Mouse (Mus musculus) thymus, adult 2 months (tissue): Measurements from ENCODE around the gene Chrna9.

Source experiments
- CTCF ChIP-seq: fragments of 200-500 bp; IDR thresholded peaks from 2 replicates; pipeline ENCODE4 v1.5.1; 2012; ENCODE audit warnings: mild to moderate bottlenecking, control low read depth, low read length, moderate library complexity, borderline replicate concordance; ENCODE audit not compliant: control insufficient read depth, poor library complexity, insufficient read depth; ENCODE audit errors: extremely low read depth
- POLR2A ChIP-seq: fragments of 200-500 bp; IDR thresholded peaks from 2 replicates; pipeline ENCODE4 v1.6.1; 2012; ENCODE audit warnings: mild to moderate bottlenecking, low read length, control low read depth, moderate library complexity; ENCODE audit not compliant: control insufficient read depth, poor library complexity, insufficient read depth; ENCODE audit errors: extremely low read depth

DNA sequence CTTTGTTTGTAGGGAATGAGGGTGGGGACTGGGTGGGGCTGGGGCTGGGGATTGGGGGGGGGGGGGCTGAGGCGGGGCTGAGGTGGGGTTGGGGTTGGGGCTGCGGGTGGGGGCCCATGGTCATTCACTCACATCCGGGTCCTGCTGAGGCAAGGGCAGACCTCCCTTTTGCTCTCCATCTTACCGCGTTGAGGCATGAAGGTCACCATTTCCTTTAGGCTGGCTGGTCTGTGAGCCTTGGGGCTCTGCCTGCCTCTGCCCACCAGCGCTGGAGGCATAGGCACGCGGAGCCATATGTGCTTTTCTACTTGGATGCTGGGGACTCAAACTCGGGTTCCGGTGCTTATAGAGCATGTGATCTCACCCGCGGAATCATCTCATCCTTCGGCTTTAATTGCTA is 41.0 kb downstream of the Chrna9 start:
- TF ChIP-seq CTCF = no peak
- TF ChIP-seq POLR2A = no peak
